Mouse (Mus musculus): ENCODE results near the gene Defb7. TPM values are rescaled to one million over a fixed set of nuclear protein-coding genes. Genes with fewer than 3 reads are reported as not detected.

Gene Defb7
- polyA plus RNA-seq (2012; rRNA removed; ENCODE audit: low replicate concordance) = not detected in 2 replicates

GRCm38 (mm10) chr8:19494797-19495196 is at the start of gene Defb7:
TSS of gene Defb7 (plus strand) at chr8:19495097.

Other genes with a start within 250 kb of the Defb7 start
- gene Defb5, start 247.5 kb upstream of the Defb7 start, polyA plus RNA-seq (2012; rRNA removed; ENCODE audit: low replicate concordance) = not detected in 2 replicates
- gene Defb3, start 201.7 kb upstream of the Defb7 start, polyA plus RNA-seq (2012; rRNA removed; ENCODE audit: low replicate concordance) = not detected in 2 replicates
- gene Defb8, start 47.5 kb upstream of the Defb7 start, polyA plus RNA-seq (2012; rRNA removed; ENCODE audit: low replicate concordance) = not detected in 2 replicates
- not detected in 2 replicates for gene 4930467E23Rik, start 234.5 kb downstream of the Defb7 start, polyA plus RNA-seq (2012; rRNA removed; ENCODE audit: low replicate concordance)

Data from duodenum, adult 2 months (tissue).